Mouse (Mus musculus) bone marrow macrophage, adult 2 months (primary cell): ENCODE results near the gene Prdm15.

Experiments used
- CTCF ChIP-seq: IDR thresholded peaks from 2 replicates; pipeline ENCODE4 v1.5.1; 2012; ENCODE audit warnings: low read depth, mild to moderate bottlenecking, low read length, moderate library complexity
- POLR2A ChIP-seq: IDR thresholded peaks from 2 replicates; pipeline ENCODE4 v1.6.1; 2012; ENCODE audit warnings: mild to moderate bottlenecking, low read depth, low read length, borderline replicate concordance

DNA sequence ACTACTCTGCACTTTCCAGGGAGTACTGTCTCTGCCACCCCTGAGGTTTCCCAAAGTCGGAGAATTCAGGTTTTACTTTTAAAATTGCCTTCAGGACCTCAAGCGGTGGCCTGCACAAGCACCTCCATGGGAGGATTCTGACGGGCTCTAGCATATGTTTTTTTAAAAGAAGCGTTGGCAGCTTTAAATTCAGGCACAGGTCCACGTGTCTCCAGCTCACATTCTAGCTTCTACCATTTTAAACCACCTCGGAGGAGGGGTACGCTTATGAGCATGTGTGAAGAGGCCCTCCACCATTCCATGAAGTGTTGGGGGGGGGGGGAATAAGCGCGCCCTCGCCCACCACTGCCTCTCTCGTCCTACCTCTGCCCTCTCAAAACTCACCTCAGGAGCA is 986 bp downstream of the Prdm15 start:
- TF ChIP-seq CTCF = no peak
- no peak for TF ChIP-seq POLR2A
